Mouse (Mus musculus) lung, postnatal 0 days (tissue): ENCODE data around the gene Nppa. TPM values are rescaled to one million over a fixed set of nuclear protein-coding genes. Genes with fewer than 3 reads are reported as not detected.
"Not testable (repeated sequence)": the region's sequence is repeated elsewhere in the genome, so short reads cannot be mapped to it uniquely, and the experiment has no call there.

Source experiments
- ATAC-seq: fragments of 200-750 bp; cut with Nextera tagmentation; 2 replicates; pipeline ENCODE4 v1.8.0; 2017; ENCODE audit warnings: moderate library complexity
- DNase-seq: peaks from one replicate; pipeline ENCODE4 v3.0.0-alpha.2; 2016; ENCODE audit warnings: low spot score
- H3K27ac ChIP-seq: fragments of 300-500 bp; sonication (generic); 2 replicates; pipeline ENCODE4 v1.5.1; 2014; ENCODE audit warnings: antibody characterized with exemption, mild to moderate bottlenecking, low read length, mixed read lengths
- H3K27me3 ChIP-seq: fragments of 300-500 bp; sonication (generic); replicated peaks from 2 replicates; pipeline ENCODE4 v1.6.1; 2014; ENCODE audit warnings: low read length, mixed read lengths; ENCODE audit not compliant: insufficient read depth
- H3K36me3 ChIP-seq: fragments of 300-500 bp; sonication (generic); 2 replicates; pipeline ENCODE4 v1.6.1; 2014; ENCODE audit warnings: low read length, mixed read lengths; ENCODE audit not compliant: insufficient read depth
- H3K4me1 ChIP-seq: fragments of 300-500 bp; sonication (generic); 2 replicates; pipeline ENCODE4 v1.6.1; 2014; ENCODE audit warnings: antibody characterized with exemption, low read depth, low read length, mixed read lengths; ENCODE audit not compliant: insufficient read depth
- H3K4me2 ChIP-seq: fragments of 300-500 bp; sonication (generic); replicated peaks from 2 replicates; pipeline ENCODE4 v1.6.1; 2014; ENCODE audit warnings: low read depth, mild to moderate bottlenecking, low read length, moderate library complexity, mixed read lengths
- H3K4me3 ChIP-seq: fragments of 300-500 bp; sonication (generic); 2 replicates; pipeline ENCODE4 v1.5.1; 2014; ENCODE audit warnings: low read depth, low read length
- H3K9ac ChIP-seq: fragments of 300-500 bp; sonication (generic); replicated peaks from 2 replicates; pipeline ENCODE4 v1.6.1; 2014; ENCODE audit warnings: low read depth, mild to moderate bottlenecking
- H3K9me3 ChIP-seq: fragments of 300-500 bp; sonication (generic); 2 replicates; pipeline ENCODE4 v1.6.1; 2016; ENCODE audit warnings: low read length, mixed read lengths
- CTCF ChIP-seq: IDR thresholded peaks from 2 replicates; pipeline ENCODE4 v1.5.1; 2016; ENCODE audit warnings: antibody characterized with exemption, mild to moderate bottlenecking
- EP300 ChIP-seq: IDR thresholded peaks from 2 replicates; pipeline ENCODE4 v1.6.1; 2016; ENCODE audit warnings: antibody characterized with exemption, mild to moderate bottlenecking, control low read depth
- WGBS: fragments of 180-500 bp; shearing (Covaris S2); extraction: QIAGEN DNeasy Blood & Tissue Kit; methylation state at CpG from one replicate; pipeline ENCODE4 v1.1.7; 2014; 5-methylcytosine and 5-hydroxymethylcytosine counted together
- polyA plus RNA-seq: library from polyadenylated mRNA; unstranded; fragments of >200 nt; fragmentation: Nextera tagmentation; extraction: Ambion mirVana; gene quantifications from 2 replicates; pipeline ENCODE4 v1.2.1, GENCODE M21; 2015

Nppa gene
- polyA plus RNA-seq, 1 experiment from 2014 or later: 2.8 TPM

- Histone ChIP-seq H3K27ac (no peak overlapping the region), H3K9ac (no peak overlapping the region), H3K9me3 (no peaks in the 10 kb centered on the region), H3K4me3 (no peak overlapping the region), H3K4me1 (peaks cover 17% of the 10 kb centered on the region; the same call in 1 of the 2 replicates), H3K27me3 (no peaks in the 10 kb centered on the region), H3K4me2 (no peak overlapping the region), H3K36me3 (peaks cover 17% of the 10 kb centered on the region; the same call in 1 of the 2 replicates)
- ATAC-seq (no peak), DNase-seq (no peak)
- no peak for TF ChIP-seq CTCF
- no peak for TF ChIP-seq EP300
- WGBS: 93% methylated on average over 2 of the region's 2 CpGs
These were observed 43.6 kb downstream of the Nppa start for GRCm38 (mm10) chr4:148044113-148044512.

DNA sequence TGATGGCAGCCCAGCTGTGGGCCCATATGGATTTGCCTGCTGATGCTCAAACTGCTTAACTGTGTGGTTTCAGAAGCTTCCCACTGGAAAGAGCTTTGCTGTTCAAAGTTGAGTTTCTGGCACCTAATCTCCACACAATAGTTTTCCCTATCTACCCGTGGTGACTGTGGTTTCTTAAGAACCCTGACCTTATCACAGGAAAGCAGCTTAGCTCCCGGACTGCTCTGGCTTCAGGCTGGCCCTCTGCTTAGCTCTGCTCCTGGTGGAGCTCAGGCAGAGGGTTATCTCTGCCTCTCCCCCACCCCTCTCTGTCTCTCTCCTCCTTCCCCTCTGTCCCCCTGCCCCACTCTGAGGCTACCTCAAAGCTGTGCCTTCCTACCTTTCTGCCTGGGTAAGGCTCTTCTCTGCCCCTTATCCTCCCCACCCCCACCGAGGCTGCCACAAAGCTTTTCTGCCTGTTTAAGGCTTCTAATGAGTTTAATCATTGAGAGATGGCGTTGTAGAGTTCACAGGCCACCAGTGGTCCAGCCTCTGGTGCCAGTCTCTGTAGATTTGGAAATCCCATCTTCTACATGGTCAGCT, 46.0 kb downstream of the Nppa start:
- Histone ChIP-seq H3K4me3 (no peak overlapping the region), H3K27ac (no peak overlapping the region), H3K4me1 (0 out of 2 replicates have a peak, but pooled peaks cover 2% of the 10 kb centered on the region), H3K36me3 (peaks cover 17% of the 10 kb centered on the region; the same call in 1 of the 2 replicates), H3K27me3 (no peaks in the 10 kb centered on the region), H3K9ac (no peak overlapping the region), H3K4me2 (no peak overlapping the region), H3K9me3 (no peaks in the 10 kb centered on the region)
- WGBS: 57% methylated on average over 4 of the region's 4 CpGs
- ATAC-seq (no peak), DNase-seq (no peak)
- TF ChIP-seq CTCF (no peak), EP300 (no peak)

GRCm38 (mm10) chr4:148050396-148050914, 49.9 kb downstream of the Nppa start:
- not testable (repeated sequence) for H3K27me3 ChIP-seq, DNase-seq
- 82% methylated on average over 3 of the region's 3 CpGs for WGBS

GRCm38 (mm10) chr4:148051046-148051776, 50.7 kb downstream of the Nppa start:
- H3K36me3 ChIP-seq: peaks cover 38% of the 10 kb centered on the region; the same call in 1 of the 2 replicates
- no peaks in the 10 kb centered on the region for H3K9me3 ChIP-seq
- H3K27me3 ChIP-seq: no peaks in the 10 kb centered on the region
- H3K9ac ChIP-seq: no peak overlapping the region
- no peaks in the 10 kb centered on the region for H3K4me1 ChIP-seq
- no peak for ATAC-seq
- H3K4me3 ChIP-seq: no peak overlapping the region
- 90% methylated on average over 13 of the region's 13 CpGs for WGBS
- H3K27ac ChIP-seq: no peak overlapping the region
- H3K4me2 ChIP-seq: no peak overlapping the region
- peak; percentile 19 for DNase-seq
- TF ChIP-seq CTCF (no peak), EP300 (no peak)

More at GRCm38 (mm10) chr4:148050396-148050914, 49.9 kb downstream of the Nppa start:
- not testable (repeated sequence) for H3K4me2 ChIP-seq, H3K9ac ChIP-seq, H3K9me3 ChIP-seq, H3K4me3 ChIP-seq, ATAC-seq, H3K4me1 ChIP-seq, H3K27ac ChIP-seq
- peaks cover 36% of the 10 kb centered on the region; the same call in 1 of the 2 replicates for H3K36me3 ChIP-seq

Other genes with a start within 250 kb of the Nppa start
- 6.8 and 8.0 TPM in 2 replicates for gene Zfp984, start 190.9 kb upstream of the Nppa start, polyA plus RNA-seq
- gene Zfp933, start 152.4 kb upstream of the Nppa start, polyA plus RNA-seq: 3.6 and 4.8 TPM in 2 replicates
- gene Miip, start 131.9 kb upstream of the Nppa start, polyA plus RNA-seq: 28.5 and 28.6 TPM in 2 replicates
- gene Fv1, start 131.7 kb upstream of the Nppa start, polyA plus RNA-seq: 1.9 and 2.4 TPM in 2 replicates
- 19.7 and 22.5 TPM in 2 replicates for gene Mfn2, start 96.0 kb upstream of the Nppa start, polyA plus RNA-seq
- 40.8 and 43.2 TPM in 2 replicates for gene Plod1, start 64.0 kb upstream of the Nppa start, polyA plus RNA-seq
- gene 2510039O18Rik, start 59.8 kb upstream of the Nppa start, polyA plus RNA-seq: 16.4 and 16.5 TPM in 2 replicates
- not detected in 2 replicates for gene Nppb, start 14.9 kb upstream of the Nppa start, polyA plus RNA-seq
- gene Clcn6, start 38.1 kb downstream of the Nppa start, polyA plus RNA-seq: 3.5 and 4.1 TPM in 2 replicates
- gene Mthfr, start 38.4 kb downstream of the Nppa start, polyA plus RNA-seq: 14.0 and 14.2 TPM in 2 replicates
- gene Agtrap, start 87.3 kb downstream of the Nppa start, polyA plus RNA-seq: 20.7 and 22.0 TPM in 2 replicates
- 35.2 and 35.7 TPM in 2 replicates for gene Mad2l2, start 129.7 kb downstream of the Nppa start, polyA plus RNA-seq
- 0.06 TPM in 2 replicates for gene Draxin, start 130.0 kb downstream of the Nppa start, polyA plus RNA-seq
- 53.1 and 58.5 TPM in 2 replicates for gene Fbxo6, start 151.4 kb downstream of the Nppa start, polyA plus RNA-seq
- 7.1 and 8.4 TPM in 2 replicates for gene Fbxo44, start 159.8 kb downstream of the Nppa start, polyA plus RNA-seq
- 0.42 and 0.66 TPM in 2 replicates for gene Fbxo2, start 159.9 kb downstream of the Nppa start, polyA plus RNA-seq